Mouse (Mus musculus): ENCODE measurements around the gene Cldn20. TPM values are rescaled to one million over a fixed set of nuclear protein-coding genes. Genes with fewer than 3 reads are reported as not detected.

Cldn20 gene
- polyA plus RNA-seq (2015; fragmentation: Nextera tagmentation; extraction: Ambion mirVana) = 0.66 TPM in 1 of 2 replicates, not detected in the other

DNA sequence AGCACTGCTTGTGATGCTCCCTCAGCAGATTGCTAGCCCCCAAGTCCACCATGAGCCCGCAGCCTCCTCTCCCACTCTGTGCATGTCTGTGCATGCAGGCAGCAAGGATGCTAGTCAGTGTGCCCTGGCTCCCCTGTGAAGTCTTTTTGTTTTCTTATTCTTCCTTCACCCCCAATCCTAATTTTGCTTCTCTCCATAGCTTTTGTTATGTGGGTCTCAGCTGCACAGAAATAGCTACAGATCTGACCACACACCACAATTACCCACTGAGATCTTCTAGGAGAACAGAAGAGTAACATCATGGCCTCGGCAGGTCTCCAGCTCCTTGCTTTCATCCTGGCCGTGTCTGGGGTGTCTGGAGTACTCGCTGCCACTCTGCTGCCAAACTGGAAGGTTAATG is at the start of gene Cldn20:
Cldn20 (plus strand) TSS at position 301 of the 400 bp plus-strand sequence.
- WGBS = 89% methylated on average over 4 of the region's 4 CpGs
- H3K27me3 ChIP-seq = no peaks in the 10 kb centered on the region
- no peaks in the 10 kb centered on the region for H3K9me3 ChIP-seq
- H3K4me2 ChIP-seq = no peak within 1 kb of the TSS
- H3K9ac ChIP-seq = no peak within 1 kb of the TSS
- H3K27ac ChIP-seq (replicated peaks) = no peak within 1 kb of the TSS
- no peaks in the 10 kb centered on the region for H3K36me3 ChIP-seq
- H3K4me3 ChIP-seq = no peak within 1 kb of the TSS
- no peak for ATAC-seq (ENCODE audit: low read depth)
- 0 out of 2 replicates have a peak, but pooled peaks cover 6% of the 10 kb centered on the region for H3K4me1 ChIP-seq (replicated peaks)

DNA sequence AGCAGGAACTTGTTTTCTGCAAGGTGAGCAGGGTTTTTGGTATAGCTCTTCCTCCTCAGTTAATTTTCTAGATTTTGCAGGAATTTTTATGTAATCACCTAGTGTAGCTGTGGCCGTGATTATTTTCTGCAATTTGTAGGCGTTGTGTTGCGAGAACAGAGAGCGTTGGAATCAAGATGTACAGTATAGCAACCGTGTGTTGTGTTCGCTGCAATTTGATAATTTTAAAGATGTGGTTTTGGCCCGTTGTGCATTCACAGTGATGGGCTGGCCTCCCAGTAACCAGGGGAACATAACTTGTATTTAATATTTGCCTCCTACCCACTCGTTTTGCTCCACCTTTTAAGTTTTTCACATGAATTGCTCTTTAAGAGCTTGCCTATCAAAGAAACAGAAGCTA is 49.3 kb upstream of the Cldn20 start:
- no peak overlapping the region for H3K4me3 ChIP-seq
- WGBS = 85% methylated on average over 8 of the region's 8 CpGs
- H3K36me3 ChIP-seq = 0 out of 2 replicates have a peak, but pooled peaks cover 7% of the 10 kb centered on the region
- H3K9me3 ChIP-seq = no peaks in the 10 kb centered on the region
- ATAC-seq (ENCODE audit: low read depth) = no peak
- no peaks in the 10 kb centered on the region for H3K27me3 ChIP-seq
- H3K27ac ChIP-seq (replicated peaks) = no peak overlapping the region
- no peaks in the 10 kb centered on the region for H3K4me1 ChIP-seq (replicated peaks)
- no peak overlapping the region for H3K9ac ChIP-seq
- H3K4me2 ChIP-seq = no peak overlapping the region

DNA sequence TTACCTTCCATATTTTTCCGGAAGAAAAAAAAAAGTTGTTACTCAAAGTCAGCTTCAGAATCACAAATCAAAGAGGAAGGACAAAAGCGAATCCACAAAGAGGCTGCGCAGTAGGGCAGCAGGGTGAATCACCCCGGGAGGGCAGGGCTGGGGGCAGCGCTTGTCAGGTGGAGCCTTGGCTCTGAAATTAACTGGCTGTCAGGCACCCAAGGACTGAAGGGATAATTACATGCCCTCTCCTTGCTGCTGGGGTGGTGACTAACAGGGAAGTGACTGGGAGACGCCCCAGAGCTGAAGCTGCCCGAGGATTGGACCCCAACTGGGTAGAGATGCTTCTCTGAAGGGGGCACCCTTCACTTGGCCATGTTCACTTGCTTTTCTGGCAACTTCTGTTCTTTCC is 46.5 kb upstream of the Cldn20 start:
- ATAC-seq (ENCODE audit: low read depth) = no peak
- no peak overlapping the region for H3K27ac ChIP-seq (replicated peaks)
- H3K9ac ChIP-seq = no peak overlapping the region
- WGBS = 75% methylated on average over 7 of the region's 7 CpGs
- H3K4me1 ChIP-seq (replicated peaks) = no peaks in the 10 kb centered on the region
- no peaks in the 10 kb centered on the region for H3K27me3 ChIP-seq
- 0 out of 2 replicates have a peak, but pooled peaks cover 7% of the 10 kb centered on the region for H3K36me3 ChIP-seq
- H3K4me3 ChIP-seq = no peak overlapping the region
- no peaks in the 10 kb centered on the region for H3K9me3 ChIP-seq
- H3K4me2 ChIP-seq = no peak overlapping the region

DNA sequence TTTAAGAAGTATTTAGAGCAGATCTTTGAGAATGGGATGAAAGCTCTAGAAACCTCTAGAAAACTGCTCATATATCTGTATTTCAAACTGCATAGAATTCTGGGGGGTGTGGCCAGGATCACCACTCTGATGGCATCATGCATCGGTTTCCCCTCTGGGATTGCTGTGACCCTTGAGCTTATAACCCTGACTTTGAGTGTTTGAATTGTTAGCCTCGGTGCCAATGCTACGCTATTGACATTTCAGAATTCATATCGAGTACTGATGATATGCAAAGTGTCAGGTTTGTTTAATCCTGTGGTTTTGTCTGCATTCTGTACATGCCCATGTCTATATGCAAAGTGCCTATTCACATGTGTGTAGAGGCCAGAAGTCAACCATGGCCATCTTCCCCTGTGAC is 45.1 kb upstream of the Cldn20 start:
- no peaks in the 10 kb centered on the region for H3K27me3 ChIP-seq
- no peaks in the 10 kb centered on the region for H3K9me3 ChIP-seq
- no peak overlapping the region for H3K4me2 ChIP-seq
- 95% methylated on average over 4 of the region's 4 CpGs for WGBS
- no peak overlapping the region for H3K27ac ChIP-seq (replicated peaks)
- H3K36me3 ChIP-seq = 0 out of 2 replicates have a peak, but pooled peaks cover 7% of the 10 kb centered on the region
- ATAC-seq (ENCODE audit: low read depth) = no peak
- no peaks in the 10 kb centered on the region for H3K4me1 ChIP-seq (replicated peaks)
- no peak overlapping the region for H3K4me3 ChIP-seq
- no peak overlapping the region for H3K9ac ChIP-seq

DNA sequence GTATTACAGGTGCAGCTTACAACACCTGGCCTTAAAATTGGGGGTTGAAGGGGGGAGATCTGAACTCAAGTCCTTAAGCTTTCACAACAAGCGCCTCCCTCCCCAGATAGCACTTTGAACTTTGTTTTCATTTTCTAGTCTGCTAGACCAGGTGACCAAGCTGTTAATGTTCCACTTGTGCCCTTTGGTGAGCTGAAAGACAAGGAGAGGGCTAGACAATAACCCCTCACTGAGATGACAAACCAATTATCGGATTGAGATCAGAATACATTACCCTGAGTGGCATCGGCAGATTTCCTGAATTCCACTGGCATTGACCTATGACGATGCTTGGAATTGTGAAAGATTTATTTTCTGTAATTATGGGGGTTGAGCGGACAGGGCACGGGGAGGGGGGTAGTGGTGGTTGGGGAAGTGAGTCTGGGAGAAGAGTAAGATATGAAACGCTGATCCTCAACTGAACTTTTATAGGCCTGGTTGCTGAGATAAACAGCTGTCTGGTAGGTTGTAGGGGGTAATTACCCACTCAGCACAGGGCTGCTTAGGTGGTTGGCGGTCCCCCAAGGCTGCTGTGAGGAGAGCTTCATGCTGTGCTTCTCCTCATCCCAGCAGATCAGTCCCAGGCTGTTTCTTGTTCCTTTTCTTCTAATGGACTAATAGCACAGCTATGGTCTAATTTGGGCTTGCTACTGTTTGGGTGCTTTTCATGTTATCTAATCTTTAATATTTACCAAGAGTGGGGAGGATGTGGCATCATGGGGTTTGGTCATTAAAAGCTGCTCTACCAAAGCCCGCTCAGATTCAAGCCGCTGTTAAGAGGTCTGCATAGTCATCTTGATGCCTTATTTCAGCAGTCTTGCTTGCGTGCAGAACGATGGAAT is 44.4 kb upstream of the Cldn20 start:
- no peak overlapping the region for H3K9ac ChIP-seq
- no peak for ATAC-seq (ENCODE audit: low read depth)
- WGBS = 80% methylated on average over 12 of the region's 12 CpGs
- 0 out of 2 replicates have a peak, but pooled peaks cover 7% of the 10 kb centered on the region for H3K36me3 ChIP-seq
- H3K27ac ChIP-seq (replicated peaks) = no peak overlapping the region
- H3K9me3 ChIP-seq = no peaks in the 10 kb centered on the region
- no peaks in the 10 kb centered on the region for H3K27me3 ChIP-seq
- no peak overlapping the region for H3K4me3 ChIP-seq
- no peaks in the 10 kb centered on the region for H3K4me1 ChIP-seq (replicated peaks)
- no peak overlapping the region for H3K4me2 ChIP-seq

DNA sequence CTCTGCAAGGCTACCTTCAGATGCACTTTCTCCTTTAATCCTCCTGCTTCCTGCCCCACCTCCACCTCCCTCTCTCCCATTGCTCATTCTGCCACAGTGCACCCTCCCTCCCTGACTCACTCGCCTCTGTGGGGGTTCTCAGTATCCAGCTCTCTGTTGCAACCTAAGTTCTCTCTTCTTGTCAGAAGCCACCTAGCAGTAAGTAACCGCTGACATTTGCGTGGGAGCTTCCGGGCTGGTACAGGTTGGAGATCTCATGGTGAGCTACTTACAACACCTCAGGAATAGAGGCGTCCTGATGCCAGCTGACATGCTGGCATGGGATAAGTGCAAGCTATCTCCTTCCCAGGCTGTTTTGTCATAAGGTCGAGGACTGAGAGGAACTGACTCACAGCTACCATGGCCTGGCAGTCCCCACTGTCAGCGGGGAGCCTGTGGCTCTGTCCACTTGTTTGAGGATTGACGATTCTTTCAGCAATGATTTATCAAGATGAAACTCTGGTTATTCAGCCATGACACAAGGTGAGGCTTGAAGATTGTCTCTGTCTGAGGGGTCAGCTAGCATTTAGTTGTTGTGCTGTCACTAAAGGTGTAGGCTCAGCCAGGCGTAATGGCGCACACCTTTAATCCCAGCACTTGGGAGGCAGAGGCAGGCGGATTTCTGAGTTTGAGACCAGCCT is 42.0 kb upstream of the Cldn20 start:
- ATAC-seq (ENCODE audit: low read depth) = no peak
- Histone ChIP-seq H3K36me3 (0 out of 2 replicates have a peak, but pooled peaks cover 7% of the 10 kb centered on the region), H3K27me3 (no peaks in the 10 kb centered on the region), H3K4me2 (no peak overlapping the region), H3K9me3 (no peaks in the 10 kb centered on the region), H3K9ac (no peak overlapping the region), H3K4me3 (no peak overlapping the region), H3K27ac (replicated peaks) (no peak overlapping the region), H3K4me1 (replicated peaks) (no peaks in the 10 kb centered on the region)
- 86% methylated on average over 11 of the region's 11 CpGs for WGBS

DNA sequence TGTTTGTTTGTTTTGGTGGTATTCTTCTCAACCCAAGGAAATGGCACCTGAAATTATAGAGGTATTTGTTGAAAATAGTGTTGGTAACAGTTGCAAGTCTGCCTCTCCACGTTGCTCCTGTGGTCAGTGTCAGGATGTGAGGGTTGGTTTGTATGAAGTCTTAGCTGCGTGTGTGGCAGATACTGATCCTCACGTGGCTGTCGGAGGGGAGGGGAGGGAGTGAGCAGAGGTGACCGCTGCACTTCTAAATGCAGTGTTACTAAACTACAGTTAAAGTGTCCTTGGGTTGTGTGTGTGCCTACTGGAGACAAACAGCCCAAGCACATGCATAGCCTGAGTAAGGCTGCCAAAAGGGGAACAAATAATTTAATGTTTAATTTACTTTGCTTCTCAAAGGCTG is 41.3 kb upstream of the Cldn20 start:
- no peaks in the 10 kb centered on the region for H3K27me3 ChIP-seq
- H3K27ac ChIP-seq (replicated peaks) = no peak overlapping the region
- H3K4me1 ChIP-seq (replicated peaks) = no peaks in the 10 kb centered on the region
- no peaks in the 10 kb centered on the region for H3K9me3 ChIP-seq
- WGBS = 75% methylated on average over 5 of the region's 5 CpGs
- H3K4me3 ChIP-seq = no peak overlapping the region
- ATAC-seq (ENCODE audit: low read depth) = no peak
- H3K4me2 ChIP-seq = no peak overlapping the region
- 0 out of 2 replicates have a peak, but pooled peaks cover 6% of the 10 kb centered on the region for H3K36me3 ChIP-seq
- H3K9ac ChIP-seq = no peak overlapping the region

DNA sequence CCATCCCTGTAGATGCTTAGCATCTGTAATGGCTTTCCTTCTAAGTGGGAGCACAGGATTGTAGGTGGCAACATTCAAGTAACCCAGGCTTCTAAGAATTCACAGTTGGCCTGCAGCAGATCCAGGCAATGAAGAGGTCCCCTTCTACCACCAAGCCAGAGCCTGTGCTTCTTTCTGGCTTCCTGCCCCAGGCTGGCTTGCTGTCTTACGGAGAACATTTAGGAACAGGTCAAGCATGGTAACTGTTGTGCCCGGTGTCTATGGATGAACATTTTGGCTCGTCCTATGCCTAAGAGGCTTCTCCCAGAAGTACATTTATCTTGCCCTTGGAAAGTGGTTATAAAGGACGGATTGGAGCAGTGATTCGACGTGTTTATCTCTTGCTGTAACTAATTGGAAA is 40.7 kb upstream of the Cldn20 start:
- no peaks in the 10 kb centered on the region for H3K27me3 ChIP-seq
- 82% methylated on average over 6 of the region's 6 CpGs for WGBS
- H3K27ac ChIP-seq (replicated peaks) = no peak overlapping the region
- H3K4me3 ChIP-seq = no peak overlapping the region
- H3K36me3 ChIP-seq = 0 out of 2 replicates have a peak, but pooled peaks cover under 1% of the 10 kb centered on the region
- ATAC-seq (ENCODE audit: low read depth) = no peak
- H3K9ac ChIP-seq = no peak overlapping the region
- H3K9me3 ChIP-seq = no peaks in the 10 kb centered on the region
- H3K4me1 ChIP-seq (replicated peaks) = no peaks in the 10 kb centered on the region
- no peak overlapping the region for H3K4me2 ChIP-seq

DNA sequence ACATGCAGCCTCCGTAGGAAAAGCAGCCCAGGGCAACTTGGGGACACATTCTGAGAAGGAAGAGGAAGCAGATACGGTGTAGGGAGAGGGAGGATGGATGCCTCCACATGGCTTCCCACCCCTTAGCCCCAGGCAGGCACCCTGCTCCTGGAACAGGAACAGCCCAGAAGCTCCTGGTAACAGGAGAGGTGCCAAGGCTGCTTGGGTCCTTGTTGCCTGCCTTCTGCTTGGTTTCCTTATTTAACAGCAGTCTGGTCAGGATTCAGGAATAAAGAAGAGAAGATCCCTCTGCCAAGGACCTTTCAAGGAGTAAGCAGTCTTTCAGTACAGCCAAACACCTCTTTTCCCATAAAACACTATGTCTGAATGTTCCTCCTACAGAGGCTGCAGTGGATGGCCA is 36.8 kb upstream of the Cldn20 start:
- H3K4me3 ChIP-seq = no peak overlapping the region
- H3K27ac ChIP-seq (replicated peaks) = no peak overlapping the region
- H3K9me3 ChIP-seq = no peaks in the 10 kb centered on the region
- H3K27me3 ChIP-seq = no peaks in the 10 kb centered on the region
- H3K9ac ChIP-seq = no peak overlapping the region
- H3K4me1 ChIP-seq (replicated peaks) = no peaks in the 10 kb centered on the region
- 76% methylated on average over 2 of the region's 2 CpGs for WGBS
- H3K36me3 ChIP-seq = no peaks in the 10 kb centered on the region
- ATAC-seq (ENCODE audit: low read depth) = no peak
- H3K4me2 ChIP-seq = no peak overlapping the region

DNA sequence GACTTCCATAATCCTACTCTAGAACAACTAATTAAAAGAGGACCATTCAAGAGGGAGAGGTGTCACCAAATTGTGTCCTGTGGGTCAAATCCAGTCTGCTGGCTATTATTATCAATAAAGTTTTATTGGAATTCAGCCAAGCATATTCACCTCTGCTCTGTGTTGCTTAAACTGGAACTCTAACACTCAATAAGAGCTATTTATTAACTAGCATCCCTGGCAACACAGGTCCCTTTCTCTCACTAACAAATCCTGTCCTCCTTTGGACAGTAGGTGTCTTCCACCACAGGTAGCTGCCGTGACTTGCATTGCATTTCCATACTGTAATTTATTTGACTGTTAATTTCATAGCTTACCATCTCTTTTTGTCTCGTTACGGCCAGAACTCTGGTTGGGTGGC is 36.3 kb upstream of the Cldn20 start:
- H3K4me2 ChIP-seq = no peak overlapping the region

DNA sequence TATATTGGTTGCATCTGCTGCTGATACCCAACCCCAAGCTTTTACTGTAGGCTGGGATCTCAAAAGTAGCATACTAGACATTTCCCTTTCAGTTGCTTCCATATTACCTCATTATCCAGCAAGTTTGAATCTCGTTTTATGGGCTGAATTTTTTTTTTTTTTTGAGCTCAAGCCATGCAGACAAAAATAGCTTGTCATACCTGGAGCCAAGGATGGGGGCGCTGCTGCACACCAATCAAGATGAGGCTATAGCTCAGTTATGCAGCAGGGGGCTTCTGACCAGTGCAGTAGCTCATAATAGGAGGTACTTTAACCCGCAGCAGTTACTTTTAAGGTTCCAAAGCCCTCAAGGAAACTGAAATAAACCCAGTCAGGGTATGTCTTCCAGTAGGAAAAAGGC is 34.3 kb upstream of the Cldn20 start:
- no peaks in the 10 kb centered on the region for H3K27me3 ChIP-seq
- ATAC-seq (ENCODE audit: low read depth) = no peak
- H3K36me3 ChIP-seq = peaks cover 6% of the 10 kb centered on the region; the same call in 1 of the 2 replicates
- H3K4me3 ChIP-seq = no peak overlapping the region
- H3K4me1 ChIP-seq (replicated peaks) = no peaks in the 10 kb centered on the region
- no peak overlapping the region for H3K4me2 ChIP-seq
- no peak overlapping the region for H3K27ac ChIP-seq (replicated peaks)
- H3K9ac ChIP-seq = no peak overlapping the region
- H3K9me3 ChIP-seq = no peaks in the 10 kb centered on the region
- 29% methylated on average over 3 of the region's 3 CpGs for WGBS

More for the DNA sequence above, 36.3 kb upstream of the Cldn20 start:
- ATAC-seq (ENCODE audit: low read depth) = no peak
- H3K9ac ChIP-seq = no peak overlapping the region
- WGBS = 91% methylated on average over 3 of the region's 3 CpGs
- H3K4me3 ChIP-seq = no peak overlapping the region
- H3K4me1 ChIP-seq (replicated peaks) = no peaks in the 10 kb centered on the region
- H3K36me3 ChIP-seq = no peaks in the 10 kb centered on the region
- H3K27ac ChIP-seq (replicated peaks) = no peak overlapping the region
- H3K9me3 ChIP-seq = no peaks in the 10 kb centered on the region
- no peaks in the 10 kb centered on the region for H3K27me3 ChIP-seq

DNA sequence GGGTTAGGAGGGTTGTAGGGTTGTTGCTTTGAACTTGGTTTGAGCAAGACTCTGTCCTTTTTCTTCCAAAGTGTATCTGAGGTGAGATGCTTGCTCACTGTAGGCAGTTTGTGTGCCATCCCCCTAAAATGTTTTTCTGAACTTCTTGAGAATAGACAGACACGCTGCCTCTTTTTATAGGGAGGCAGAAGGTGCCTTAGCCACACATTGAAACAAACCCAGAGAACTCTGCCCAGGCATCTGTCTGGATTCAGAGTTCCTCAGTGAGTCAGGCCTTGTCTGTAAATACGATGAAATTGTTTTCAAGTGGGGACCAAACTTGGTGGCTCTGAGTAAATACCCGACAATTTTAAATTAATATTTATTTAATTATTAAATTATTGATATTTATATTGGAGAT is 33.8 kb upstream of the Cldn20 start:
- H3K4me2 ChIP-seq = no peak overlapping the region
- no peaks in the 10 kb centered on the region for H3K27me3 ChIP-seq
- 93% methylated on average over 3 of the region's 3 CpGs for WGBS
- no peaks in the 10 kb centered on the region for H3K9me3 ChIP-seq
- H3K9ac ChIP-seq = no peak overlapping the region
- H3K4me1 ChIP-seq (replicated peaks) = no peaks in the 10 kb centered on the region
- H3K27ac ChIP-seq (replicated peaks) = no peak overlapping the region
- ATAC-seq (ENCODE audit: low read depth) = no peak
- H3K36me3 ChIP-seq = peaks cover 7% of the 10 kb centered on the region; the same call in 1 of the 2 replicates
- no peak overlapping the region for H3K4me3 ChIP-seq
